Mouse (Mus musculus) lung, postnatal 0 days (tissue): ENCODE data around the gene Zbtb7b.

Experiments
- CTCF ChIP-seq: IDR thresholded peaks from 2 replicates; pipeline ENCODE4 v1.5.1; 2016; ENCODE audit warnings: antibody characterized with exemption, mild to moderate bottlenecking
- EP300 ChIP-seq: IDR thresholded peaks from 2 replicates; pipeline ENCODE4 v1.6.1; 2016; ENCODE audit warnings: antibody characterized with exemption, mild to moderate bottlenecking, control low read depth

GRCm38 (mm10) chr3:89436176-89437113 is 41.9 kb upstream of the Zbtb7b start, which contains the start of gene Pbxip1:
- TF ChIP-seq CTCF (no peak), EP300 (no peak)
